Mouse (Mus musculus) testis, adult 2 months (tissue): Measurements from ENCODE around the gene Enpp3. TPM values are rescaled to one million over a fixed set of nuclear protein-coding genes. Genes with fewer than 3 reads are reported as not detected.
"Not testable (repeated sequence)": the region's sequence is repeated elsewhere in the genome, so short reads cannot be mapped to it uniquely, and the experiment has no call there.

Source experiments
- H3K27ac ChIP-seq: fragments of 200-500 bp; 2 replicates; pipeline ENCODE4 v1.5.1; 2012; ENCODE audit warnings: low read depth, low read length; ENCODE audit not compliant: control insufficient read depth, insufficient read depth
- H3K27me3 ChIP-seq: fragments of 200-500 bp; 2 replicates; pipeline ENCODE4 v1.6.1; 2012; ENCODE audit warnings: mild to moderate bottlenecking, low read length, moderate library complexity; ENCODE audit not compliant: control insufficient read depth, insufficient read depth
- H3K36me3 ChIP-seq: fragments of 200-500 bp; 2 replicates; pipeline ENCODE4 v1.6.1; 2012; ENCODE audit warnings: mild to moderate bottlenecking, low read length; ENCODE audit not compliant: control insufficient read depth, insufficient read depth
- H3K4me1 ChIP-seq: fragments of 200-500 bp; 2 replicates; pipeline ENCODE4 v1.6.1; 2012; ENCODE audit warnings: low read length; ENCODE audit not compliant: control insufficient read depth, insufficient read depth
- H3K4me3 ChIP-seq: fragments of 200-500 bp; 2 replicates; pipeline ENCODE4 v1.5.1; 2012; ENCODE audit warnings: low read depth, mild to moderate bottlenecking, low read length, moderate library complexity, mixed read lengths; ENCODE audit not compliant: control insufficient read depth
- CTCF ChIP-seq: fragments of 200-500 bp; IDR thresholded peaks from 2 replicates; pipeline ENCODE4 v1.5.1; 2012; ENCODE audit warnings: low read depth, mild to moderate bottlenecking, inconsistent platforms, low read length, moderate library complexity; ENCODE audit not compliant: control insufficient read depth, insufficient read depth, insufficient replicate concordance
- POLR2A ChIP-seq: fragments of 200-500 bp; IDR thresholded peaks from 2 replicates; pipeline ENCODE4 v1.6.1; 2012; ENCODE audit warnings: low read depth, mild to moderate bottlenecking, inconsistent platforms, low read length, moderate library complexity; ENCODE audit not compliant: control insufficient read depth
- polyA plus RNA-seq: library from polyadenylated mRNA; depleted of rRNA; stranded (reverse); fragments of >200 nt; gene quantifications from 2 replicates; pipeline ENCODE4 v1.2.3, GENCODE M21; 2012

Enpp3 gene
- polyA plus RNA-seq, 1 experiment, result 0.51 TPM

GRCm38 (mm10) chr10:24821990-24822676 is 20.5 kb downstream of the Enpp3 start:
- Histone ChIP-seq H3K4me3 (no peak overlapping the region), H3K36me3 (no peaks in the 10 kb centered on the region), H3K27me3 (no peaks in the 10 kb centered on the region), H3K4me1 (no peaks in the 10 kb centered on the region), H3K27ac (no peak overlapping the region)
- no peak for TF ChIP-seq CTCF
- no peak for TF ChIP-seq POLR2A

- H3K4me3 ChIP-seq, result no peak overlapping the region
- no peak overlapping the region for H3K27ac ChIP-seq
- no peaks in the 10 kb centered on the region for H3K4me1 ChIP-seq
- TF ChIP-seq CTCF, result no peak
- no peaks in the 10 kb centered on the region for H3K27me3 ChIP-seq
- H3K36me3 ChIP-seq, result no peaks in the 10 kb centered on the region
These were observed 23.1 kb downstream of the Enpp3 start for GRCm38 (mm10) chr10:24819526-24819925.

DNA sequence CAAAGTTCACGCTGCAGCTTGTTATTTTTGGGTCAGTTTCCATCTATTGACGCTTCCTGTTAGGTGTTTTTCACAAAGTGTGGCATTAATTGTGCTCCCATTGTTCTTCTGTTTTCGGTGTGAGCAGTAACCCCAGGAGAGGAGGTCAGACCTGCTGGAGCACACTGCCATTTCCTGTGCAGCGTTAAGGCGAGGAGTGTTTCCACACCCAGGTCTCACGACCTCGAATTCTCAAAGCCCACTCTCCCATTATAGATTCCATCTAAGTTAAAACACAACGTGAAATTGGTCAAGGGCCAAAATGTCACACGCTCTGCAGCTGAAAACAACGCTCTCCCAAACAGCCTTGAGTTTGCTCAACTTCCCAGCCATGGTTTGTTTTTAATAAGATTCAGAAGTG is 32.0 kb downstream of the Enpp3 start:
- no peak for TF ChIP-seq POLR2A
- no peak for TF ChIP-seq CTCF
- no peak overlapping the region for H3K27ac ChIP-seq
- no peaks in the 10 kb centered on the region for H3K27me3 ChIP-seq
- peaks cover 2% of the 10 kb centered on the region for H3K4me1 ChIP-seq
- H3K4me3 ChIP-seq, result no peak overlapping the region
- no peaks in the 10 kb centered on the region for H3K36me3 ChIP-seq

GRCm38 (mm10) chr10:24806756-24807155 is 35.9 kb downstream of the Enpp3 start:
- H3K36me3 ChIP-seq, result no peaks in the 10 kb centered on the region
- no peak overlapping the region for H3K4me3 ChIP-seq
- TF ChIP-seq POLR2A, result no peak
- TF ChIP-seq CTCF, result no peak
- H3K27me3 ChIP-seq, result no peaks in the 10 kb centered on the region
- peaks cover 2% of the 10 kb centered on the region for H3K4me1 ChIP-seq
- no peak overlapping the region for H3K27ac ChIP-seq

- no peak overlapping the region for H3K27ac ChIP-seq
- TF ChIP-seq POLR2A (no peak), CTCF (no peak)
- peaks cover 2% of the 10 kb centered on the region for H3K4me1 ChIP-seq
- no peaks in the 10 kb centered on the region for H3K36me3 ChIP-seq
- no peaks in the 10 kb centered on the region for H3K27me3 ChIP-seq
- no peak overlapping the region for H3K4me3 ChIP-seq
These were observed 36.7 kb downstream of the Enpp3 start for GRCm38 (mm10) chr10:24805876-24806275.

- H3K4me1 ChIP-seq, result peaks cover 2% of the 10 kb centered on the region
- TF ChIP-seq POLR2A (no peak), CTCF (no peak)
- H3K36me3 ChIP-seq, result no peaks in the 10 kb centered on the region
- H3K27me3 ChIP-seq, result no peaks in the 10 kb centered on the region
- no peak overlapping the region for H3K4me3 ChIP-seq
- H3K27ac ChIP-seq, result no peak overlapping the region
These were observed 37.5 kb downstream of the Enpp3 start for GRCm38 (mm10) chr10:24805173-24805572.

DNA sequence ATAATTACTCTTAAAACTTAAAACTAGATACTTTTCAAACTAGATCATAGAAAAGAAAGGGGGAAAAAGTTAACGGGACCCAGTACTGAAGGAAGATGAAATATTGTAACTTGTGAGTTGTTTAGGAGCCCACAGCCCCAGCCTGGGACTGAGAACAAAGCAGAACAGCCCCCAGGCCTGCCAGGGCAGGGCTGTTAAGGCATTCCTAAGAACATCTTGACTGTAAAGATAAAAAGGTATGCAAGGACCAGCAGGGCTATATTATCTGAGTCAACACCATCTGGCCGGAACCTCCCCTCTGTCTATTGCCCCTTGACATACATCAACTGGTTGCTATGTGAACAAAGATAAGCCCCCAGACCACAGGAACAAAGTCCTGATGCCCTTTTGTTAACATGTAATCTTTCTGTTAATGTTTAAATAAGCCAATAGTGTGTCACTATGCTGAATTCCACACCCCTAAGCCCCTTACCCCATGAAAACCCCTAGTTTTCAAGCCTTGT is 39.8 kb downstream of the Enpp3 start:
- not testable (repeated sequence) for H3K27ac ChIP-seq, H3K27me3 ChIP-seq, H3K36me3 ChIP-seq, H3K4me3 ChIP-seq, H3K4me1 ChIP-seq

DNA sequence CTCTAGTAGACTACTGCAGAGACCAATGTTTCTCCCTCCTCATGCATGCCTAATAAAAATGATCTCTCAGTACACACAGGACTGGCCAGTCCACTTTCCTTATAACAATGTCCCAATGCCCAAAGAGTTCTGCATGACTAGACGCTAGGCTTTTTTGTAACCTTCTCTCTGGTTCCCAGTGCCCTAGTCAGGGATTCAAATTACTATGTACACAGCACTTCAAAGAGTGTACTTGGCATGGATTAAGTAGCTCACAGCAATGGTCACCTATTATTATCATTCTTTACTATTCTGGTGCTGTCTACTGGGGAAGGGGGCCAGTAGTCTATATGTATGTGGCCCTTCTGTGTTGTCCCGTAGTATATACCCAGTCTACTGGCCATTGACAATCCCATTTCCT is 40.8 kb downstream of the Enpp3 start:
- Histone ChIP-seq H3K27ac (no peak overlapping the region), H3K27me3 (no peaks in the 10 kb centered on the region), H3K36me3 (no peaks in the 10 kb centered on the region), H3K4me3 (no peak overlapping the region), H3K4me1 (peaks cover 2% of the 10 kb centered on the region)
- TF ChIP-seq CTCF, result no peak
- TF ChIP-seq POLR2A, result no peak
